Mouse (Mus musculus) ES-E14 (cell line): ENCODE results near the gene Bik.

Experiments
- HCFC1 ChIP-seq: IDR thresholded peaks from 2 replicates; pipeline ENCODE4 v1.6.1; 2012; ENCODE audit warnings: low read length, inconsistent platforms, borderline replicate concordance; ENCODE audit not compliant: insufficient read depth
- ZC3H11A ChIP-seq: IDR thresholded peaks from 2 replicates; pipeline ENCODE4 v1.6.1; 2012; ENCODE audit warnings: low read depth, mild to moderate bottlenecking, inconsistent platforms, low read length, borderline replicate concordance
- ZNF384 ChIP-seq: IDR thresholded peaks from 2 replicates; pipeline ENCODE4 v1.6.1; 2012; ENCODE audit warnings: low read depth, low read length, inconsistent platforms

GRCm38 (mm10) chr15:83560941-83561477 is 34.3 kb downstream of the Bik start:
- TF ChIP-seq ZNF384: no peak
- TF ChIP-seq ZC3H11A: no peak
- no peak for TF ChIP-seq HCFC1
